Mouse (Mus musculus) splenic B cell, adult 2 months (primary cell): Measurements from ENCODE around the gene Daw1.

Experiments used
- DNase-seq: peaks from one replicate; pipeline ENCODE4 v3.0.0-alpha.2; 2011; ENCODE audit warnings: low read depth, low spot score
- H3K27me3 ChIP-seq: 2 replicates; pipeline ENCODE4 v1.6.1; 2012; ENCODE audit warnings: mild to moderate bottlenecking, low read length, moderate library complexity, mixed read lengths; ENCODE audit not compliant: control insufficient read depth, poor library complexity, insufficient read depth, severe bottlenecking
- H3K36me3 ChIP-seq: 2 replicates; pipeline ENCODE4 v1.6.1; 2012; ENCODE audit warnings: mild to moderate bottlenecking, low read length, moderate library complexity, mixed read lengths; ENCODE audit not compliant: control insufficient read depth, poor library complexity, insufficient read depth, severe bottlenecking

Gene Daw1

GRCm38 (mm10) chr1:83152961-83153360 is 6.6 kb upstream of the Daw1 start:
- H3K27me3 ChIP-seq, result no peaks in the 10 kb centered on the region
- no peaks in the 10 kb centered on the region for H3K36me3 ChIP-seq
- no peak for DNase-seq

- no peak for DNase-seq
- no peaks in the 10 kb centered on the region for H3K36me3 ChIP-seq
- H3K27me3 ChIP-seq, result no peaks in the 10 kb centered on the region
These were observed 2.7 kb upstream of the Daw1 start for GRCm38 (mm10) chr1:83156876-83157275.

GRCm38 (mm10) chr1:83161658-83162057 is 2.1 kb downstream of the Daw1 start:
- no peak for DNase-seq
- no peaks in the 10 kb centered on the region for H3K27me3 ChIP-seq
- H3K36me3 ChIP-seq, result no peaks in the 10 kb centered on the region

- Histone ChIP-seq H3K27me3 (no peaks in the 10 kb centered on the region), H3K36me3 (no peaks in the 10 kb centered on the region)
- no peak for DNase-seq
These were observed 4.5 kb downstream of the Daw1 start for GRCm38 (mm10) chr1:83164027-83164426.

GRCm38 (mm10) chr1:83169158-83169557 is 9.6 kb downstream of the Daw1 start:
- DNase-seq, result no peak
- no peaks in the 10 kb centered on the region for H3K36me3 ChIP-seq
- no peaks in the 10 kb centered on the region for H3K27me3 ChIP-seq

GRCm38 (mm10) chr1:83175985-83176384 is 16.4 kb downstream of the Daw1 start:
- H3K36me3 ChIP-seq, result no peaks in the 10 kb centered on the region
- no peaks in the 10 kb centered on the region for H3K27me3 ChIP-seq
- no peak for DNase-seq

- no peak for DNase-seq
- H3K27me3 ChIP-seq, result no peaks in the 10 kb centered on the region
These were observed 20.0 kb downstream of the Daw1 start for GRCm38 (mm10) chr1:83179531-83179930.

GRCm38 (mm10) chr1:83181418-83181817 is 21.9 kb downstream of the Daw1 start:
- no peak for DNase-seq
- H3K27me3 ChIP-seq, result no peaks in the 10 kb centered on the region
- H3K36me3 ChIP-seq, result no peaks in the 10 kb centered on the region

More at GRCm38 (mm10) chr1:83179531-83179930, 20.0 kb downstream of the Daw1 start:
- H3K36me3 ChIP-seq, result no peaks in the 10 kb centered on the region

GRCm38 (mm10) chr1:83187154-83187553 is 27.6 kb downstream of the Daw1 start:
- H3K36me3 ChIP-seq, result no peaks in the 10 kb centered on the region
- peak; percentile 2 for DNase-seq
- H3K27me3 ChIP-seq, result no peaks in the 10 kb centered on the region

GRCm38 (mm10) chr1:83209981-83210380 is 50.4 kb downstream of the Daw1 start:
- no peaks in the 10 kb centered on the region for H3K27me3 ChIP-seq
- DNase-seq, result no peak

GRCm38 (mm10) chr1:83218260-83218659 is 58.7 kb downstream of the Daw1 start:
- Histone ChIP-seq H3K27me3 (no peaks in the 10 kb centered on the region), H3K36me3 (no peaks in the 10 kb centered on the region)
- DNase-seq, result no peak

More at GRCm38 (mm10) chr1:83209981-83210380, 50.4 kb downstream of the Daw1 start:
- H3K36me3 ChIP-seq, result no peaks in the 10 kb centered on the region

- Histone ChIP-seq H3K36me3 (no peaks in the 10 kb centered on the region), H3K27me3 (no peaks in the 10 kb centered on the region)
- DNase-seq, result no peak
These were observed 63.5 kb downstream of the Daw1 start for GRCm38 (mm10) chr1:83223072-83223471.

GRCm38 (mm10) chr1:83224423-83224960 is 64.9 kb downstream of the Daw1 start:
- Histone ChIP-seq H3K27me3 (no peaks in the 10 kb centered on the region), H3K36me3 (no peaks in the 10 kb centered on the region)
- no peak for DNase-seq

- Histone ChIP-seq H3K36me3 (no peaks in the 10 kb centered on the region), H3K27me3 (no peaks in the 10 kb centered on the region)
- no peak for DNase-seq
These were observed 68.4 kb downstream of the Daw1 start for GRCm38 (mm10) chr1:83227946-83228345.

GRCm38 (mm10) chr1:83248235-83248746 is 88.7 kb downstream of the Daw1 start:
- no peak for DNase-seq
- Histone ChIP-seq H3K27me3 (no peaks in the 10 kb centered on the region), H3K36me3 (no peaks in the 10 kb centered on the region)

GRCm38 (mm10) chr1:83251746-83252145 is 92.2 kb downstream of the Daw1 start:
- Histone ChIP-seq H3K27me3 (no peaks in the 10 kb centered on the region), H3K36me3 (no peaks in the 10 kb centered on the region)
- no peak for DNase-seq
